Mouse (Mus musculus): ENCODE results near the gene Thbd.
A peak's percentile ranks its signal among the peaks of the same experiment; 100 is the strongest.

Gene Thbd

DNA sequence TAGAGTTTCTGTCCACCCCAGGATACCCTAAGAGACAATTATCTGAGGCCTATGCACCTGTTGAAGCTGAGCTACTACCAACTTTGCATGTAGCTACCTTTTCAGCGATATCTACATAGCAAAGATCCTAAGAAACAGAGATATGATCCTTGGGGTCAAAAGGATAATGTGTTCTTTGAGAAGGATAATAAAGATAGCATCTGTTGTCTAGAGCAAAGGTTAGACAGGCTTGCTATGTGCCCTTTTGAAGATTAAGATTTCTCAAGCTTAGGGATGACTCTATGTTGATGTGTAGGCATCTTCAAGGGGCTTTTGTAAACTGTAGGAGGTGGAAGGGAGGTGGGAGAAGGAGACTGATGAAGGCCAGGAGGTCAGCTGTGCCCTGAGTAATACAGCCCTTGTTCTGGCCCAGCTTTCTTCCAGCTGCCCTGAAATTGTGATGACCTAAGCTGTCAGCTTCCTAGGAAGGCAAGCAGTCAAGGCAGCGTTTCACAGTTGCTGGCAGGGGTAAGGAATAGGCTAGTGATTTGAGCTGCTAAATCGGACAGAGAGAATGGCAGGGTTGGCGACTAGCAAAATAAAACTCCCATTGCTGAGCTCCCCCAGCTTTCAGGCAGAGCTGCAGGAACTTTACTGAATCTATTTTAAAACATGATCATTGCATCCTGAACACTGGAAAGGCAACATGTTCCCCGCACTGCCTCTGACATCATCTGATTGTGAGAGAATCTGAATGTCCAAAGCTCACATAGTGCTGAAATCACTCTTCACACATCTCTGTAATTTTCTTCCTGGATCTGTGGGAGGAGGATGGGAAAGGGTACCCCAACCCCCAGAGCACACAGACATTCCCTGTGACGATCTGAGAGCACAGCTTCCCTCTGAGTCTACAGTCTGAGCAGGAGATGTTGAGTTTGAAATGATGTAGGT is 20.1 kb downstream of the Thbd start:
- no peak for DNase-seq (ENCODE audit: low spot score in 2 of 2)

DNA sequence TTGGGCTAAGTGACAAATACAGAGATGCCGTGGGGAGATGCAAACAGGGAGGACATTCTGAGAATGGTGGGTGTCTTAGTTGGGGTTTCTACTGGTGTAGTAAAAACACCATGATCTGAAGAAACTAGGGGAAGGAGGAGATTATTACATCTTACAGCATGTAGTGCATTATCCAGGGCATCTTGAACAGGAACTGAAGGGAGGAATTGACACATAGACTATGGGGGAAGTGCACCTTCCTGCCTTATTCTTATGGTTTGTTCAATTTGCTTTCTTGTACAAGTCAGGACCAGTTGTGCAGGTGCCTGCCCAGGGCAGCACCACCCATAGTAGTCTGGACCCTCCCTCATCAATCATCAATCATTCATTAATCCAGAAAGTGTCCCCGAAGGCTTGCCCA is 21.1 kb downstream of the Thbd start:
- no peak for DNase-seq (ENCODE audit: low spot score in 2 of 2)

DNA sequence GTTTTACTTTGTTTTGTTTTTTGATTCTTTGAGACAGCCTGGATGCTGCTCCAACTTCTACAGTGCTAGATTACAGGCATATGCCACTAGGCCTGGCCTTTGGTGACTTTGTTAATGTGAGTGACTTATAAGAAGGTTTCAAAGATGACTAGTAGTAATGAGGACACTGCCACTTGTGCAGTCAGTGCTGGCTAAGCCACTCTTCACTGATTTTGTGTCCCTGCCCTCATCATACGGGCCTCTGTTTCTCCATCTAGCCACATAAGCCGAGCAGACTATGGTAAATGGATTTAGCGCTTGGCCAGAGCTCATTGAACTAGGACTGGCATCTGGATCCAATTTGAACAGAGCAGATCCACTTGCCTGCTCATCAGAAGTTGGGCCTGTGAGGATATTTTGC is 21.5 kb downstream of the Thbd start:
- no peak for DNase-seq (ENCODE audit: low spot score in 2 of 2)

DNA sequence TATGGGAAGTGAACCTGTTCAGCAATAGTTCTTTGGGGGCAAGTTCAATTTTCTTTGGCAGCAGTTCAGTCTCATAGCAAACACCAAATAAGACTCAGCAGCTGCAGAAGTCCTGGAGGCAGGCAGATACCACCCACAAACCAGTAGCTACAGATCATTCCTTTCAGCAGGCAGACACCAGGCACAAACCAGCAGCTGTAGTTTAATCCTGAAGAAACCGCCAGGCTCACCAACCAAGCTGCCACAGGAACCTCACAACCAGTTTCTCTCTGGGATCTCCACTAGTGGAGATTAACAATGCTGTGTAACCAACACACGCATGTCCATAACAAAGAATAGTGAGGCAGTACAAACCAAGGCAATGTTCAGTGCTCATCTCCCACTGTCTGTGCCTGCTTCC is 26.9 kb downstream of the Thbd start:
- DNase-seq (ENCODE audit: low spot score in 2 of 2): no peak

DNA sequence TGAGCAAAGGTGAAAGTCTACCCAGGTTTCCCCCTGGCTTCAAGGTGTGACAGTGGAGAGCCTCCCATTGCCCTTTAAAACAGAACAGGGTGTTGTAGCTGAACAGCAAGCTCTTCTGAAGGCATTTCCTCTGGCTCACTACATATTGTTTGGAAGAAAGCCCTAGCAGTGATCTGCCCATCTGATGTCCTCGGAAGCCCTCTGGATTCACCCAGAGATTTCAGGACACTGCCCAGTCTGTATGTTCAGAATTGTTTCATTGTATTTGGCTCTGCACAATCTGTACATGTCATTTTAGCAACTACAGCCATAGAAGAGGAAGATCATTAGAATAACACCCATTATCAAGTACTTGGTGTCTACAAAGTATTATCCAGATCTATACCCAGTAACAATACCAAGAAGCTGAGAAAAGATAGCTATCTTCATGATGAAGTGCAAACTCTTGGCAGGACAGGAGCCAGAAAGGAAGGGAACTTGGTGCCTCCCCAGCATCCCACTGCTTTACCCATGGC is 28.0 kb downstream of the Thbd start:
- DNase-seq (ENCODE audit: low spot score in 2 of 2): no peak

DNA sequence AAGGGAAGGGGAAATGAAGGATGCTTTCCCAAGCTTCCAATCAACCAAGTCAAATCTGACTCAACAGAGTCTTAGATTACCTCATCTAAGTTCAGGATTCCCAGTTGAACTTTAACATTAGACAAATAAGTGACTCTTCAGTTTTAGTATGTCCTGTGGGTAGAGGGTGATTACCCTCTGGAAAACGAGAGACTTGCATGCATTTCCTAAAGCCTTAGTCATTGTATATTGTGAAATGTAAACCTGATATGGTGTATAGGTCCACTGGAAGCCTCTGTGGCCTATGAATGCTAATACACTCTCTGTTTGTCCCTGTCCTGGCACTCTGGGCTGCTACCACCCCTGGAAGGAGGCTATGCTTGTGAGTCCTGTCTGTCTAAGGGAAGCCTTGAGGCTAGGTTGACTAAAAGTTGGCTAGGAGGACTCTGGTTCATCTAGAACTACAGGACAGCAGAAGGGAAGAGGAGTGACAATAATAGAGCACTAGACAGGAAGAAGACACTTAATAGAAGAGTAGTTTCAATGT is 29.1 kb downstream of the Thbd start:
- DNase-seq (ENCODE audit: low spot score in 2 of 2): no peak

DNA sequence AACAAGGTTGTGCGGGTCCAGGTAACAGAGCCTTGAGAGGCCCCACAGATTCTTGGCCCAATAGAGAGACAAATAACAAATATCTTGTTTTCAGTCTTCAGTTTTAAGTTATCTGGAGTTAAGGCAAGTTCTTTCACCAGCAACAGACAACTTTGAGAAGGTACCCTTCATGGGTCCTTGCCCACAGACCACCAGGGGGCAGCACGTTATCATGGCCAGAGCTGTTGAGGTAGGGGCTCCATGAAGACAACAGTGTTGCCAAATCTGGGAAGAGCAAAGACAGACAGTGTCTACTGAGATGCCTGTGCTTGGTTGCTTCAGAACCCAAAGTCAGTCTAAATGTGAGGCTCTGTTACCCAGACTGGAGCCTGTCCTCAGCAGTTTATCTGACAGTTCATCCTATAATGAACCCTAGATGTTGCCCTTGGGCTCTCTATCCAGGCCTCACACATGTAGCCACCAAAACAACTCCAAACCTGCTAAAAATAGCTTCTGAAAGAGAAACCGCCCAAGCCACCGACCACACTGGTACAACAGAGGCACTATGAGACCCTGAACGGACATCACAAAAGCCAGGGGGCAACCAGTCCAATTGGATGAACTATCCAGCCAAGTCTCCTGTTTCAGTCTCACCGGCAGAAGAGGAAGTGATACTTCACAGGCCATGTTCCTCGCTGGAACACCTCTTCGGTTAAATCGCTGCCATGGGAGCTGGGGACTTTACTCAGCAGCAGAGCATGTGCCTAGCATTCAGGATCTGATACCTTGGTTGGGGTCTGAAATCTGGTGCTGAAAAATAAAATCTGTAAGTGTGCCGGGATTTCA is 32.5 kb downstream of the Thbd start:
- DNase-seq (ENCODE audit: low spot score in 2 of 2): no peak

DNA sequence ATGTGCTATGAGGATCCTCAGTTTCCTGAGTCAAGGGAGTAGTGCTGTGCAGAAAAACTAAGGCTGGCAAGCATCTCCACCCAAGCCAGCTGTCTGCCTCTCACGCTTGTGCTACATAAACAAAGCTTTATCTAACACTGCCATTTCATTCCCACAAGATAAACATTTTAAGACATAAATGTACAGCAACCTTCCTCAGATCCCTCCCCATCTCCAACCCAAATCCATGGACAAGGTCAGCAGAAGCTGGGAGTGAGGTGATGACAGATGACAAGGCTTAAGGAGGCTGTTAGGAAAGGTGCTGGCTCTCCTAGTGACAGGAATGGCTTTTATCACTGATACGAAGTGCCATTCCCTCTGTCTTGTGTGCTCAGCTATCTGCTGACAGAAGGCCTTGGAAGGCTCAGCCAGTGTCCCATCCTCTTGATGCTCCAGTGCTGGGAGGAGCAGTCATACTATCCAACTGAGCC is 34.4 kb downstream of the Thbd start:
- DNase-seq (ENCODE audit: low spot score in 2 of 2): no peak

DNA sequence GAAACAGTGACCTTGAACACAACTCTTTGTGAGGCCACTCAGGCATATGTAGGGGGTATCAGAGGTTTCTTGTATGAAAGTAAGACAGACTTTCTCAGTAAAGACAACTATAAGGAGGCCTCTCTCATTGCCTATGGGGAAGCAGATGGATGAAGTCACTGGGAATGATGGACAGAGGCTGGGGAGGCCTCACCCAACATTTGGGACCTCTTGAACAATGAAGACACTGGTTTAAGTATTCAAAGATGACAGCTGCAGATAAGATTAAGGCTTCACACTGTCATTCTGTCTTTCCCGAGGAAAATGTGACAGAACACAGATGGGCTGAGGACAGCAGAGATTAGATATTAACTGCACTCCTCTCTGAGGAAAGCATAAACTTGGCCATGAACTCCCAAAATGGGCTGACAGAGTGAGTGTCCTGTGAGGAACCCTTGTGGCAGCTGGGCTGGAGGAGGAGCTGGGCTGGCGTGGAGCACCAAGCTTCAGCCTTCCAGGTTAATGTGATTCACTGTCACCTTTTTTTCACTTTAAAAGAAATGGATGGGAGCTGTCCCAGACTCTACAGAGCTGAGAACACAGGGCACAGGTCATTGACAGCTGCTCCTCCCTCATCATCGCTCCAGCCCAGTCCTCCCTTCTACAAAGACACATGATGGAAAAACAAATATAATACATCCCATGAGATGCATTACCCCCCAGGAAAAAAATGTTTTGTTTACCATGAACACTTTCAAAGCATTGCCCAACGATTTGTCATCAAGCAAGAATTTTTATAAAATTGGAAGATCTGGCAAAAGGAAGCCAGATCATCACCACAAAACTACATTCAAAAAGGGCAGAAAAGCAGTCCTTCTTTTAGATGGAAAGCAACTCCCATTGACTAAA is 36.0 kb downstream of the Thbd start:
- DNase-seq (ENCODE audit: low spot score in 2 of 2): no peak

DNA sequence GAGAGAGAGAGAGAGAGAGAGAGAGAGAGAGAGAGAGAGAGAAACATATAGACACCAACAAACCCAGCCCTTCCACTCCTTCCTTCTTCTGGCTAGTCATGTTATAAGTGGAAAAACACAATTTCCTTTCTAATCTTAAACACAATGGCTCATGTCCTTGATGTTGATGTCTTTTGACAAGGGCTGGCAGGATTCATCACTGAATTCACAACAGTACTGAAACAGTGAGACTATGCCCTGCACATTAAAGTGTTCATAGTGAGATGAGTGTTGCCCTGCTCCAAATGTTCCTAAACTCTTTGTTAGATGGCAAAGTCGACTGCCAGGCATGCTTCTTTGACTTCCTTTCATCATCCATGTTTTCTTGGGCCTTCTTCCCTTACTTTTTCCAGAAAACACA is 42.8 kb downstream of the Thbd start:
- no peak for DNase-seq (ENCODE audit: low spot score in 2 of 2)

DNA sequence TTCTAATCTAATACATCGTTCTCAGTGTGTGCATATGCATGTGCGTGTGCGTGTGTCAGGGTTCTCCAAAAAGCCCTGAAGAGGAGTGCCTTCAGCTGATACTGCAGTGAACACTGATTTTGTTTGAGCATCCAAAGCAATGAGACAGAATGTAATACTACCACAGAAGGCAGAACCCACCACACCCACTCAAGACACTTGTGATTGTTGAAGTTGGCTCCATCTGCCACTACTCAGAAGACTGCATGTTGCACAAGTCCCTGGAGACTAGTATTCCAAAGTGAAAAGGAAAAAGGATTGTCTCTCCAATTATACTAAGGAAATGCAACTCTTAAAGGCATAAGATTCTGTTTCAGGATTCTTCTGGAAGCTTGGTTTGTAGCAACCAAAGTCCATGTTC is 43.5 kb downstream of the Thbd start:
- peak in 1 of 2 experiments; percentile 42 for DNase-seq (ENCODE audit: low spot score in 2 of 2)

DNA sequence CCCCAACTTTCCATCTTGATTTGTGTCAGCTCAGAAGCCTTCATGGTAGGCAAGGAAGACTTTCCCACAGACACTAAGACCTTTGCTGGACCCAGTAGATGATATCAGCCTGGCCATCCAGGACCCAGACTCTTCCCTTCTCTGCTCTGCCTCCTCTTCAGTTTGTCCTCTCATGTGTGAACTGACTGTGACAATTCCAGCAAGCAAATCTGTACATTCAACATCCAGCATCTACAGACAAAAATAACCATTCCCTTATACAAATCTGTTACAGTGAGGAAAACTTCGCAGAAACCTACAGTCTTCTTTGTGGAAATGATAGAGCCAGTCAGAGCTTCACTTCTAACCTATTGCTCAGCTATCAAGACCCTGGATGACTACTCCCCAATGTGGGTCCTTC is 50.8 kb downstream of the Thbd start:
- DNase-seq (ENCODE audit: low spot score in 2 of 2): no peak

All from heart, adult 9 months (tissue).